Mouse (Mus musculus): ENCODE measurements around the gene Gapdh.

The Gapdh gene

GRCm38 (mm10) chr6:125166051-125166751 lies at the start of gene Gapdh:
Gene Gapdh (minus strand): TSS chr6:125166467.
- peak; percentile 56 for DNase-seq (ENCODE audit: low spot score)

GRCm38 (mm10) chr6:125215148-125215954 lies 49.1 kb upstream of the Gapdh start, which contains the start of gene Vamp1:
Gene Vamp1 (plus strand): TSS chr6:125215551.
- DNase-seq (ENCODE audit: low spot score), result peak; percentile 86

- no peak for DNase-seq (ENCODE audit: low spot score)
These were observed 47.4 kb upstream of the Gapdh start for GRCm38 (mm10) chr6:125213715-125214114.

GRCm38 (mm10) chr6:125213129-125213528 lies 46.9 kb upstream of the Gapdh start:
- no peak for DNase-seq (ENCODE audit: low spot score)

- DNase-seq (ENCODE audit: low spot score), result no peak
These were observed 46.4 kb upstream of the Gapdh start for GRCm38 (mm10) chr6:125212621-125213020.

GRCm38 (mm10) chr6:125210436-125210835 lies 44.2 kb upstream of the Gapdh start:
- no peak for DNase-seq (ENCODE audit: low spot score)

GRCm38 (mm10) chr6:125197166-125197565 lies 30.9 kb upstream of the Gapdh start:
- DNase-seq (ENCODE audit: low spot score), result no peak

- DNase-seq (ENCODE audit: low spot score), result no peak
These were observed 30.0 kb upstream of the Gapdh start for GRCm38 (mm10) chr6:125196301-125196700.

- DNase-seq (ENCODE audit: low spot score), result no peak
These were observed 29.3 kb upstream of the Gapdh start for GRCm38 (mm10) chr6:125195541-125196075.

GRCm38 (mm10) chr6:125193390-125193789 lies 27.1 kb upstream of the Gapdh start:
- no peak for DNase-seq (ENCODE audit: low spot score)

- no peak for DNase-seq (ENCODE audit: low spot score)
These were observed 26.6 kb upstream of the Gapdh start for GRCm38 (mm10) chr6:125192841-125193240.

- DNase-seq (ENCODE audit: low spot score), result peak; percentile 84
These were observed 25.9 kb upstream of the Gapdh start for GRCm38 (mm10) chr6:125192016-125192714.

- DNase-seq (ENCODE audit: low spot score), result peak; percentile 97
These were observed 25.2 kb upstream of the Gapdh start, which contains the start of the genes Ncapd2 and Mrpl51 for GRCm38 (mm10) chr6:125191332-125192015. Gene Ncapd2 (minus strand): TSS chr6:125191701. Gene Mrpl51 (plus strand): TSS chr6:125191801.

- no peak for DNase-seq (ENCODE audit: low spot score)
These were observed 24.5 kb upstream of the Gapdh start for GRCm38 (mm10) chr6:125190816-125191215.

- DNase-seq (ENCODE audit: low spot score), result no peak
These were observed 19.9 kb upstream of the Gapdh start for GRCm38 (mm10) chr6:125186203-125186602.

- no peak for DNase-seq (ENCODE audit: low spot score)
These were observed 15.9 kb upstream of the Gapdh start for GRCm38 (mm10) chr6:125182133-125182532.

GRCm38 (mm10) chr6:125179601-125180000 lies 13.3 kb upstream of the Gapdh start:
- DNase-seq (ENCODE audit: low spot score), result no peak

GRCm38 (mm10) chr6:125175469-125175868 lies 9.2 kb upstream of the Gapdh start:
- DNase-seq (ENCODE audit: low spot score), result no peak

- DNase-seq (ENCODE audit: low spot score), result no peak
These were observed 7.0 kb upstream of the Gapdh start for GRCm38 (mm10) chr6:125173256-125173655.

GRCm38 (mm10) chr6:125172474-125172873 lies 6.2 kb upstream of the Gapdh start:
- no peak for DNase-seq (ENCODE audit: low spot score)

GRCm38 (mm10) chr6:125170194-125170593 lies 3.9 kb upstream of the Gapdh start:
- no peak for DNase-seq (ENCODE audit: low spot score)

GRCm38 (mm10) chr6:125168086-125168485 lies 1.8 kb upstream of the Gapdh start:
- DNase-seq (ENCODE audit: low spot score), result no peak
